Mouse (Mus musculus) liver, embryonic 15.5 days (tissue): ENCODE results near the gene Tomm40. TPM values are rescaled to one million over a fixed set of nuclear protein-coding genes. Genes with fewer than 3 reads are reported as not detected.

ENCODE experiments used
- ATAC-seq: fragments of 200-750 bp; cut with Nextera tagmentation; 2 replicates; pipeline ENCODE4 v1.8.0; 2017; ENCODE audit warnings: moderate number of reproducible peaks, mild to moderate bottlenecking, moderate library complexity; ENCODE audit not compliant: insufficient read depth
- H3K27ac ChIP-seq: fragments of 300-500 bp; sonication (generic); replicated peaks from 2 replicates; pipeline ENCODE4 v1.5.1; 2015; ENCODE audit warnings: mild to moderate bottlenecking, inconsistent platforms
- H3K27me3 ChIP-seq: fragments of 300-500 bp; sonication (generic); 2 replicates; pipeline ENCODE4 v1.6.1; 2015; ENCODE audit warnings: mild to moderate bottlenecking, inconsistent platforms
- H3K36me3 ChIP-seq: fragments of 300-500 bp; sonication (generic); replicated peaks from 2 replicates; pipeline ENCODE4 v1.6.1; 2015; ENCODE audit warnings: moderate library complexity, mild to moderate bottlenecking, inconsistent platforms
- H3K4me1 ChIP-seq: fragments of 300-500 bp; sonication (generic); replicated peaks from 2 replicates; pipeline ENCODE4 v1.6.1; 2015; ENCODE audit warnings: inconsistent platforms
- H3K4me2 ChIP-seq: fragments of 300-500 bp; sonication (generic); 2 replicates; pipeline ENCODE4 v1.6.1; 2015; ENCODE audit warnings: moderate library complexity, mild to moderate bottlenecking, inconsistent platforms
- H3K4me3 ChIP-seq: fragments of 300-500 bp; sonication (generic); replicated peaks from 2 replicates; pipeline ENCODE4 v1.5.1; 2015; ENCODE audit warnings: mild to moderate bottlenecking, inconsistent platforms
- H3K9ac ChIP-seq: fragments of 300-500 bp; sonication (generic); 2 replicates; pipeline ENCODE4 v1.6.1; 2015; ENCODE audit warnings: moderate library complexity, mild to moderate bottlenecking, inconsistent platforms
- H3K9me3 ChIP-seq: fragments of 300-500 bp; sonication (generic); replicated peaks from 2 replicates; pipeline ENCODE4 v1.6.1; 2016; ENCODE audit warnings: inconsistent platforms
- WGBS: fragments of 180-500 bp; shearing (Covaris S2); methylation state at CpG from one replicate; pipeline ENCODE4 v1.1.7; 2015; ENCODE audit warnings: mixed read lengths; ENCODE audit not compliant: insufficient replicate concordance; 5-methylcytosine and 5-hydroxymethylcytosine counted together
- polyA plus RNA-seq: library from polyadenylated mRNA; unstranded; fragments of >200 nt; fragmentation: Nextera tagmentation; extraction: Ambion mirVana; gene quantifications from 2 replicates; pipeline ENCODE4 v1.2.1, GENCODE M21; 2015

Tomm40 gene
- polyA plus RNA-seq, 1 experiment from 2014 or later, result 87.2 TPM

- no peak overlapping the region for H3K9ac ChIP-seq
- H3K27ac ChIP-seq, result no peak overlapping the region
- H3K4me3 ChIP-seq, result no peak overlapping the region
- no peaks in the 10 kb centered on the region for H3K9me3 ChIP-seq
- WGBS, result 41% methylated on average over 6 of the region's 6 CpGs
- no peaks in the 10 kb centered on the region for H3K27me3 ChIP-seq
- no peaks in the 10 kb centered on the region; the same call in 1 of the 2 replicates for H3K36me3 ChIP-seq
- H3K4me1 ChIP-seq, result peaks cover 12% of the 10 kb centered on the region
- ATAC-seq, result 0 out of 2 replicates have a peak, but pooled peaks have one; percentile 18
- no peak overlapping the region for H3K4me2 ChIP-seq
These were observed 7.5 kb upstream of the Tomm40 start for GRCm38 (mm10) chr7:19722754-19723195.

GRCm38 (mm10) chr7:19719200-19719599 is 4.0 kb upstream of the Tomm40 start:
- no peak for ATAC-seq
- 57% methylated on average over 4 of the region's 4 CpGs for WGBS
- H3K36me3 ChIP-seq, result no peaks in the 10 kb centered on the region; the same call in 1 of the 2 replicates

GRCm38 (mm10) chr7:19718297-19718952 is 3.2 kb upstream of the Tomm40 start:
- 71% methylated on average over 5 of the region's 5 CpGs for WGBS
- no peak for ATAC-seq
- no peaks in the 10 kb centered on the region for H3K27me3 ChIP-seq

More at GRCm38 (mm10) chr7:19719200-19719599, 4.0 kb upstream of the Tomm40 start:
- Histone ChIP-seq H3K9ac (no peak overlapping the region), H3K9me3 (no peaks in the 10 kb centered on the region), H3K27me3 (no peaks in the 10 kb centered on the region), H3K4me1 (peaks cover 35% of the 10 kb centered on the region), H3K4me3 (no peak overlapping the region), H3K27ac (no peak overlapping the region), H3K4me2 (no peak overlapping the region)

GRCm38 (mm10) chr7:19717346-19717745 is 2.1 kb upstream of the Tomm40 start:
- Histone ChIP-seq H3K9ac (no peak overlapping the region), H3K36me3 (peaks cover 15% of the 10 kb centered on the region), H3K4me1 (peaks cover 40% of the 10 kb centered on the region), H3K9me3 (no peaks in the 10 kb centered on the region), H3K27ac (no peak overlapping the region), H3K4me2 (no peak overlapping the region), H3K27me3 (no peaks in the 10 kb centered on the region), H3K4me3 (no peak overlapping the region)
- no peak for ATAC-seq
- WGBS, result 66% methylated on average over 4 of the region's 4 CpGs

More at GRCm38 (mm10) chr7:19718297-19718952, 3.2 kb upstream of the Tomm40 start:
- no peak overlapping the region for H3K27ac ChIP-seq
- H3K4me2 ChIP-seq, result no peak overlapping the region
- H3K4me3 ChIP-seq, result no peak overlapping the region
- H3K9ac ChIP-seq, result no peak overlapping the region
- H3K4me1 ChIP-seq, result peaks cover 42% of the 10 kb centered on the region
- H3K36me3 ChIP-seq, result peaks cover 5% of the 10 kb centered on the region
- no peaks in the 10 kb centered on the region for H3K9me3 ChIP-seq

GRCm38 (mm10) chr7:19716822-19717221 is 1.6 kb upstream of the Tomm40 start:
- Histone ChIP-seq H3K9ac (no peak overlapping the region), H3K4me3 (peak overlapping the region; percentile 67)

GRCm38 (mm10) chr7:19716055-19716682 is 931 bp upstream of the Tomm40 start:
- 6% methylated on average over 18 of the region's 18 CpGs for WGBS
- Histone ChIP-seq H3K9ac (peak overlapping the region; percentile 56), H3K36me3 (peaks cover 26% of the 10 kb centered on the region)

More at GRCm38 (mm10) chr7:19716822-19717221, 1.6 kb upstream of the Tomm40 start:
- Histone ChIP-seq H3K27ac (peak overlapping the region; percentile 87; the same call in 1 of the 2 replicates), H3K4me1 (peaks cover 39% of the 10 kb centered on the region), H3K9me3 (no peaks in the 10 kb centered on the region), H3K4me2 (peak overlapping the region; percentile 88), H3K36me3 (peaks cover 20% of the 10 kb centered on the region), H3K27me3 (no peaks in the 10 kb centered on the region)
- no peak for ATAC-seq
- WGBS, result 71% methylated on average over 2 of the region's 2 CpGs

GRCm38 (mm10) chr7:19714836-19715235 is 402 bp downstream of the Tomm40 start:
- no peaks in the 10 kb centered on the region for H3K9me3 ChIP-seq
- 0 out of 2 replicates have a peak, but pooled peaks have one; percentile 0 for ATAC-seq
- peak overlapping the region; percentile 75 for H3K27ac ChIP-seq
- peaks cover 39% of the 10 kb centered on the region for H3K4me1 ChIP-seq
- peak overlapping the region; percentile 93 for H3K4me2 ChIP-seq
- H3K9ac ChIP-seq, result peak overlapping the region; percentile 89
- peak overlapping the region; percentile 81 for H3K4me3 ChIP-seq
- 0% methylated on average over 39 of the region's 39 CpGs for WGBS
- no peaks in the 10 kb centered on the region for H3K27me3 ChIP-seq
- H3K36me3 ChIP-seq, result peaks cover 38% of the 10 kb centered on the region

More at GRCm38 (mm10) chr7:19716055-19716682, 931 bp upstream of the Tomm40 start:
- H3K4me2 ChIP-seq, result peak overlapping the region; percentile 88
- H3K27me3 ChIP-seq, result no peaks in the 10 kb centered on the region
- peaks cover 39% of the 10 kb centered on the region for H3K4me1 ChIP-seq
- H3K27ac ChIP-seq, result peak overlapping the region; percentile 87
- H3K4me3 ChIP-seq, result peak overlapping the region; percentile 67
- no peak for ATAC-seq
- H3K9me3 ChIP-seq, result no peaks in the 10 kb centered on the region

GRCm38 (mm10) chr7:19713598-19713997 is 1.6 kb downstream of the Tomm40 start:
- ATAC-seq, result no peak
- Histone ChIP-seq H3K27ac (no peak overlapping the region), H3K4me2 (peak overlapping the region; percentile 93), H3K36me3 (peaks cover 50% of the 10 kb centered on the region), H3K4me3 (peak overlapping the region; percentile 81), H3K4me1 (peaks cover 43% of the 10 kb centered on the region), H3K9ac (0 out of 2 replicates have a peak overlapping the region, but pooled peaks have one; percentile 89), H3K27me3 (no peaks in the 10 kb centered on the region), H3K9me3 (no peaks in the 10 kb centered on the region)
- whole genome bisulfite sequencing, result 68% methylated on average over 9 of the region's 9 CpGs

GRCm38 (mm10) chr7:19713196-19713595 is 2.0 kb downstream of the Tomm40 start:
- no peak overlapping the region for H3K27ac ChIP-seq
- peaks cover 52% of the 10 kb centered on the region for H3K36me3 ChIP-seq
- H3K4me2 ChIP-seq, result peak overlapping the region; percentile 93; the same call in 1 of the 2 replicates
- no peaks in the 10 kb centered on the region for H3K27me3 ChIP-seq
- no peaks in the 10 kb centered on the region for H3K9me3 ChIP-seq
- no peak for ATAC-seq
- 31% methylated on average over 4 of the region's 4 CpGs for WGBS
- H3K4me3 ChIP-seq, result peak overlapping the region; percentile 81; the same call in 1 of the 2 replicates
- peaks cover 43% of the 10 kb centered on the region for H3K4me1 ChIP-seq
- H3K9ac ChIP-seq, result no peak overlapping the region

GRCm38 (mm10) chr7:19712414-19712813 is 2.8 kb downstream of the Tomm40 start:
- Histone ChIP-seq H3K4me2 (no peak overlapping the region), H3K9me3 (no peaks in the 10 kb centered on the region), H3K36me3 (peaks cover 58% of the 10 kb centered on the region), H3K4me1 (peaks cover 41% of the 10 kb centered on the region), H3K9ac (no peak overlapping the region), H3K27ac (no peak overlapping the region), H3K27me3 (no peaks in the 10 kb centered on the region), H3K4me3 (no peak overlapping the region)
- no peak for ATAC-seq
- WGBS, result 64% methylated on average over 4 of the region's 4 CpGs

GRCm38 (mm10) chr7:19710650-19711049 is 4.6 kb downstream of the Tomm40 start:
- ATAC-seq, result no peak
- H3K36me3 ChIP-seq, result peaks cover 73% of the 10 kb centered on the region

More at GRCm38 (mm10) chr7:19710650-19711049, 4.6 kb downstream of the Tomm40 start:
- Histone ChIP-seq H3K4me2 (no peak overlapping the region), H3K27me3 (no peaks in the 10 kb centered on the region), H3K9me3 (no peaks in the 10 kb centered on the region), H3K4me3 (no peak overlapping the region), H3K27ac (no peak overlapping the region), H3K4me1 (peaks cover 28% of the 10 kb centered on the region), H3K9ac (no peak overlapping the region)
- 74% methylated on average over 10 of the region's 10 CpGs for WGBS
